Mouse (Mus musculus) midbrain, embryonic 15.5 days (tissue): ENCODE measurements around the gene Fam171b. TPM values are rescaled to one million over a fixed set of nuclear protein-coding genes. Genes with fewer than 3 reads are reported as not detected.

Experiments
- ATAC-seq: fragments of 200-750 bp; cut with Nextera tagmentation; replicated peaks from 2 replicates; pipeline ENCODE4 v1.8.0; 2017; ENCODE audit warnings: moderate TSS enrichment
- H3K27ac ChIP-seq: fragments of 300-500 bp; sonication (generic); 2 replicates; pipeline ENCODE4 v1.5.1; 2015; ENCODE audit warnings: mild to moderate bottlenecking, inconsistent platforms
- H3K27me3 ChIP-seq: fragments of 300-500 bp; sonication (generic); replicated peaks from 2 replicates; pipeline ENCODE4 v1.6.1; 2015; ENCODE audit warnings: inconsistent platforms
- H3K36me3 ChIP-seq: fragments of 300-500 bp; sonication (generic); replicated peaks from 2 replicates; pipeline ENCODE4 v1.6.1; 2015; ENCODE audit warnings: inconsistent platforms
- H3K4me1 ChIP-seq: fragments of 300-500 bp; sonication (generic); 2 replicates; pipeline ENCODE4 v1.6.1; 2015; ENCODE audit warnings: inconsistent platforms
- H3K4me2 ChIP-seq: fragments of 300-500 bp; sonication (generic); 2 replicates; pipeline ENCODE4 v1.6.1; 2015; ENCODE audit warnings: inconsistent platforms, mild to moderate bottlenecking, moderate library complexity
- H3K4me3 ChIP-seq: fragments of 300-500 bp; sonication (generic); 2 replicates; pipeline ENCODE4 v1.5.1; 2015; ENCODE audit warnings: mild to moderate bottlenecking, inconsistent platforms
- H3K9ac ChIP-seq: fragments of 300-500 bp; sonication (generic); 2 replicates; pipeline ENCODE4 v1.6.1; 2015; ENCODE audit warnings: mild to moderate bottlenecking, inconsistent platforms
- H3K9me3 ChIP-seq: fragments of 300-500 bp; sonication (generic); 2 replicates; pipeline ENCODE4 v1.6.1; 2016; ENCODE audit warnings: inconsistent platforms
- WGBS: fragments of 180-500 bp; shearing (Covaris S2); methylation state at CpG from one replicate; pipeline ENCODE4 v1.1.7; 2015; ENCODE audit warnings: mixed read lengths; 5-methylcytosine and 5-hydroxymethylcytosine counted together
- polyA plus RNA-seq: library from polyadenylated mRNA; unstranded; fragments of >200 nt; fragmentation: Nextera tagmentation; extraction: Ambion mirVana; gene quantifications from 2 replicates; pipeline ENCODE4 v1.2.1, GENCODE M21; 2015

Fam171b gene
- polyA plus RNA-seq, 1 experiment from 2014 or later, result 82.2 TPM

DNA sequence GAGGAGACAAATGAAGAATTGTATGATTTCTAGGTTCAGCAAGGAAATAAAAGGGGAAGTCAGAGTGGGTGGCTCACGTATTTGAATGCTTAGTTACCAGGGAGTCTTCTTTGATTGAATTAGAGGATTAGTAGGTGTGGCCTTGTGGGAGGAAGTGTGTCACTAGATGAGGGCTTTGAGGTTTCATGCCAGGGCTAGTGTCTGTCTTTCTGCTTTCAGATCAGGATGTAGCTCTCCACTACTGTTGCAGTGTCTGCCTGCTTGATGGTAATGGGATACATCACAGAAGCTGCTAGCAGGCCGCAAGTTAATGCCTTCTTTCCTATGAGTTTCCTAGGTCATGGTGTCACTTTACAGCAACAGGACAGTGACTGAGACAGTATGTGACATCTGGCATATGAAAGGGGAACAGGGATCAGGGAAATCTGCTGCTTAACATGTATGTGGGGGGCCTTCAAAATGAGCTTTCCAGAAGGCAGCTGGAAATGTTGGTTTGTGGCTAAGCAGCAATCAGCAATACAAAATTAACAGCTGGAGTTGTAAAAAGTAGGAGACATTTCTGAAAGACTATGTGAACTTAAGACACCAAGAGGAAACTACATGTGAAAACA, 117.1 kb downstream of the Fam171b start:
- Histone ChIP-seq H3K9ac (no peak overlapping the region), H3K9me3 (no peaks in the 10 kb centered on the region), H3K27me3 (no peaks in the 10 kb centered on the region), H3K4me3 (no peak overlapping the region), H3K4me2 (no peak overlapping the region), H3K36me3 (no peaks in the 10 kb centered on the region), H3K27ac (no peak overlapping the region), H3K4me1 (no peaks in the 10 kb centered on the region)
- no peak for ATAC-seq
- 43% methylated on average over 2 of the region's 2 CpGs for WGBS

Other genes with a start within 250 kb of the Fam171b start
- gene Zc3h15, start 168.2 kb upstream of the Fam171b start, polyA plus RNA-seq, result 153 and 175 TPM in 2 replicates
- 16.1 and 16.9 TPM in 2 replicates for gene Itgav, start 88.2 kb upstream of the Fam171b start, polyA plus RNA-seq
- gene Zswim2, start 128.6 kb downstream of the Fam171b start, polyA plus RNA-seq, result not detected in 2 replicates
- gene Gm13698, start 143.1 kb downstream of the Fam171b start, polyA plus RNA-seq, result not detected in 2 replicates
- gene Gm13693, start 148.9 kb downstream of the Fam171b start, polyA plus RNA-seq, result not detected in 2 replicates
- not detected in 2 replicates for gene Gm13695, start 154.7 kb downstream of the Fam171b start, polyA plus RNA-seq
- not detected in 2 replicates for gene Gm13696, start 160.5 kb downstream of the Fam171b start, polyA plus RNA-seq
- gene Gm13694, start 166.3 kb downstream of the Fam171b start, polyA plus RNA-seq, result not detected in 2 replicates
- not detected in 2 replicates for gene Gm13697, start 172.1 kb downstream of the Fam171b start, polyA plus RNA-seq
- gene Gm13691, start 177.9 kb downstream of the Fam171b start, polyA plus RNA-seq, result not detected in 2 replicates